Mouse (Mus musculus): ENCODE results near the gene Anapc1. TPM values are rescaled to one million over a fixed set of nuclear protein-coding genes. Genes with fewer than 3 reads are reported as not detected.

Gene Anapc1
- polyA plus RNA-seq (2012; rRNA removed): 13.5 and 16.4 TPM in 2 replicates

GRCm38 (mm10) chr2:128686921-128687557, at the start of gene Anapc1:
Gene Anapc1, minus strand, starts transcription at chr2:128687391.

GRCm38 (mm10) chr2:128698693-128699181, 11.5 kb upstream of the Anapc1 start, which contains the start of gene Mertk:
Gene Mertk, plus strand, starts transcription at chr2:128698956.

GRCm38 (mm10) chr2:128590909-128591308, 96.3 kb downstream of the Anapc1 start, which contains the start of gene Spdye4c:
Gene Spdye4c, plus strand, starts transcription at chr2:128591209.

Other genes with a start within 250 kb of the Anapc1 start
- gene Spdye4c, start 96.2 kb downstream of the Anapc1 start, polyA plus RNA-seq (2012; rRNA removed): not detected in 2 replicates
- gene Mertk, start 11.6 kb upstream of the Anapc1 start, polyA plus RNA-seq (2012; rRNA removed): 5.4 and 6.0 TPM in 2 replicates
- 8.0 and 8.6 TPM in 2 replicates for gene Tmem87b, start 130.7 kb upstream of the Anapc1 start, polyA plus RNA-seq (2012; rRNA removed)
- gene Fbln7, start 175.6 kb upstream of the Anapc1 start, polyA plus RNA-seq (2012; rRNA removed): 0.12 and 0.13 TPM in 2 replicates